Mouse (Mus musculus): ENCODE results near the gene Dusp27.
A peak's percentile ranks its signal among the peaks of the same experiment; 100 is the strongest.
"Not testable (repeated sequence)": the region's sequence is repeated elsewhere in the genome, so short reads cannot be mapped to it uniquely, and the experiment has no call there.

Dusp27 gene

DNA sequence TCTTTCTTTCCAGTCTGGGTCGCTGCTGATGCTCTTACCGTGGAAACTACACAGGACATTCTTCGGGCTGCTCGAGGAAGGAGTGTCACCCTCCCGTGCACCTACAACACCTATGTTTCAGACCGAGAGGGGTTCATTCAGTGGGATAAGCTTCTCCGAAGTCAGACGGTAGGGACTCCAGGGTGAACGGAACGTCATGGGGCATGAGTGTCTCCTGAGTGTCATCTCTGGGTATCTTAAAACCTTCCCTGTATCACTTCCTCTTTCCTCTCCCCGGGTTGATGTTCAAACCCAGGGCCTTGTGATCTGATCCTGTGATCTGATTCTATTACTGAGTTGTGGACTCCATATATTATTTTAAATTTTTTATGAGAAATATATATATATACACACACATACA lies 18.9 kb upstream of the Dusp27 start:
- DNase-seq (ENCODE audit: low read depth, low spot score), result no peak

DNA sequence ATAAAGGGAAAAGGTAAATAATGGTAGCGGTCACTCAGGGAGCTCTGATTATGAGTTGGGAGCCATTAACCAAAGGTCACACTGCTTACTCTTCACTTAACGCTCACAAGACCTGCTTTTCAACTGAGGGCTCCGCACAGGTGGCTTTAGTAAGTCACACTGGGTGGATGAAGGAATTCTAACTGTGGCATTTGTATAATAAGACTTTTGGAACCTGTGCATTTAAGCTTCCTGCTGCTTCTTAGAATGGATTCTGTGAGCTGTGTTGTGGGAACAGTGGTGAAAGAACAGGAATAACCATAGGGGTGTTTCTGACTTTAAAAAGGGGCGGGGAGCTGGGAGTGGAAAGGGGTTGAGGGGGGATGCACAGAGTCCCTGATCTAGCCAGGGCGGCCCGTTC lies 14.6 kb upstream of the Dusp27 start:
- DNase-seq (ENCODE audit: low read depth, low spot score), result no peak

DNA sequence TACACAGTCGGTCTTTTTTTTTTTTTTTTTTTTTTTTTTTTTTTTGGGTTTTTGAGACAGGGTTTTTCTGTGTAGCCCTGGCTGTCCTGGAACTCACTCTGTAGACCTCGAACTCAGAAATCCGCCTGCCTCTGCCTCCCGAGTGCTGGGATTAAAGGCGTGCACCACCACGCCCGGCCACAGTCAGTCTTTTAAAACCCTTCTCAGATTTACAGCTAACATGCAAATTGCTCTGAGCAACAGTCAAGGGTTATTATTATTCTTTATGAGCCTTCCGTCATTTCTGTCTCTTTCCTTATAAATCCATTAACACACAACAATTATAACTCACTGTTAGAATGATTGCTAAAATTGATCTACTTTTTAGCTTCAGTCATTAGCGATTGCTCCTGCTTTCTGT lies 14.1 kb upstream of the Dusp27 start:
- not testable (repeated sequence) for DNase-seq (ENCODE audit: low read depth, low spot score)

DNA sequence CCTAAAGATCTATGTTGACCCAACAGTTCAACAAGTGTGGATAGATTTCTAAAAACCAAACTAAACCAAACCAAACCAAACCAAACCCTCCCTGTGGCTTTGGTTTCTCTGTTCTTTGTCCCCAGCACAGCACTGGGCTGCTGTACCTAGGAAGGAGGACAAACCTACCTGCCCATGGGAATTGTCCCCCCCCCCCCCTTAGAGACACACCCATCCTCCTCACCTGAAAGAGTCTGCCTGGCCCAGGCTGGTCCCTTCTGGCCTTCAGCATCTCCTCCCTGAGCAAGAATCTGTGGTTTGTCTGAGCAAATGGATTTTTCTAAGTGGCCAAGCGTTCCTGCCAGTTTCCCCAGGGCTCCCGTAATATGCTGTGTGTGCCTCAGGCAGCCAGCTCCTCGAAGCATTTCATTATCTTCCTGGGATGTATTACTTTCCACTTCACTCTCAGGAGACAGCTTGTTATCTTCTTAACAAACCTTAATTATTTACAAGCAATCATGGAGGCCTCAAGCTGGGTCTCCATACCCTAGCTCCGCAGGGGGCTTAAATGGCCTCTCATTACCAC lies 12.0 kb upstream of the Dusp27 start:
- no peak for DNase-seq (ENCODE audit: low read depth, low spot score)

DNA sequence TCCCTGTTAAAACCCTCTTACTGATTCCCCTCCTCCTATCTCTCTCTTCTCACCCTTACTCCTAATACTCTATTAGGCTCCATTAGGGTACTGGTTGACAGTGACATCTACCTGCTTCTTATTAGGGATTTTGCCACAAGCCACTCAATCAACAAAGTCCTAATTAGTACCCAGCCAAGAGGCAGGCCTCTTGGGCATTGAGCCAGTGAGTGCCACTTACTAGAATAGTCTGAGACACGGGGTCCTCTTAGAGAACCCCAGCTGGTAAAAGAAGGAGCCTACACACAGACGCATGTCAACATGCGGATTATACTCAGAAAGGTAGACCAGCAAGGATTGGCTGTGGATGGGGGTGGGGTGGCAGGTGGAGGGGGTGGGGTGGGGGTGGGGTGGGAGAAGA lies 11.4 kb upstream of the Dusp27 start:
- no peak for DNase-seq (ENCODE audit: low read depth, low spot score)

DNA sequence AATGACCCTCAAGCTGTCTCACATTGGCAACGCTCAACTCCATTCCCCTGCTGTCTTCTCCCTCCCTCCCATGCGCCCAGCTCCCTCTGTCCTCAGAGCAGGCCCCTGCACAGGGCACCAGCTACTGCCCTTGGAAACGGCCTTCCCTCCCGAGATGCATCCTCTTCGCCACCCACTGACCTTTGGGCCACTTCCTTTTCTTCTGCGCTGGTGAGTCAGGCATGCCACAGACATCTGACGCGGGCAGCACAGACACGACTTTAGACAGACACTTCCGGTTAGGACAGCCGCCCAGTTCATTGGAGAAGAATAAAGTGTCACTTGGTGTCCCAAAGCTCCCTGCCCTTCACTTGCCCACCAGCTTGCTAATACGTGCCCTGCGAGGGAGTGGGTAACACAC lies 10.4 kb upstream of the Dusp27 start:
- DNase-seq (ENCODE audit: low read depth, low spot score), result peak; percentile 32

DNA sequence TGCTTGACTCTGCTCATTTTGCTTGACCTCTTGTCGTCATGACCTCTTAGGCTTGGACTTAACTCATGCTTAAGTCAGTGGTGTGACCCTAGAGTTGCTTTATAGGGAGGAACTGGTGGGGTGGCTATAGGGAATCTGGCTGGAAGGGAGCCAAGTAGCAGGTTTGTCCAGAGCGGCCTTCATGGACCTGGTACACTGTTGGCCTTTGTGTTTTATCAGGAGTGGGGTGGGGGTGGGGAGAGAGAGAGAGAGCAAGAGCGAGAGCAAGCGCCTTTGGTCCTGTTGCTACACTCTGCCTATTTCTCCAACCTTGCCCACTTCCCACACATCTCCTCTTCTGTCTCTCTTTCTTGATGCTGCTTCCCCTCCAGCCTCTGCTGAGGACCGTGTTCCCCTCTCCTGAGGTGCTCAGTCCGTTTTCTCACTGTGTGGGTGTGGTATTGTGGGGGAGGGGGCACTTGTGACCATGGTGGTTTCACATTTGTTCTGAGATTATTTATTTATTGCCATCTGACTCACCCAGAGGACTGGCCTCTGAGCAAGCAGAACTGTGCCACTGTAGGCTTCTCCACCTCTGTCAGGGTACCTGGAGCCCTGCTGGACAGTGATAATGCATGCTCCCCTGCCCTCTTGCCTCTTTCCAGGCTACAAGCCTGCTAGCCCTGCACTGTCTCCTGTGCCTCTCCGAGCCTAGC lies 9.7 kb upstream of the Dusp27 start:
- no peak for DNase-seq (ENCODE audit: low read depth, low spot score)

DNA sequence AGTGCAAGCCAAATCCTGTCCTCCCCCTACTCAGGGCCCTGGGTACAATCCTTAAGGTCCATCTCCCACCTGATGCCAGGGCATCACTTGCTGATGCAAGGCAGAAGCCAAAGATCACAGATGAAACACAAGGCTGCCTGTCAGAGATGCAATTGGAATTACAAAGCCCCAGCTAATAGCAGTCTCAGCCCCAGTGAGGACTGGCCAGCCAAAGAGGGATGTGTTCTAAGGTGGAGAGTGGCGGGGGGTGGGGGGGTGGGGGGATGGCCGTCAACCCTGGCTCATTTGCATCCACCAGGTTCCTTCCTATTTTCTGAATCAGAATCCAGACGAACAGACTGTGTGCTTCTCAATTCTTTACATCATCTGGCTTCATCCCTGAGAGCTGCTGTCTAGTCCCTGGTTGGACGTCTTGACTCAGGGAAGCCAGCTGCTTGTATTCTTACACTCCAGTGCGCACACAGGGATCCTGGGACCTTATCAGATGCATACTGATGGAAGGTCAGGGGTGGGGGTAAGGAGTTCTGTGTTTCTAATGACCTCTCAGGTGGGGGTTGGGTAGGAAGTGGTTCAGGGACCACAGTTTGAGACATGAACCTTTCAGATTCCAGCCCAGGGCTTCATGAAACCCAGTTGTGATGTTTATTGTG lies 7.5 kb upstream of the Dusp27 start:
- no peak for DNase-seq (ENCODE audit: low read depth, low spot score)

DNA sequence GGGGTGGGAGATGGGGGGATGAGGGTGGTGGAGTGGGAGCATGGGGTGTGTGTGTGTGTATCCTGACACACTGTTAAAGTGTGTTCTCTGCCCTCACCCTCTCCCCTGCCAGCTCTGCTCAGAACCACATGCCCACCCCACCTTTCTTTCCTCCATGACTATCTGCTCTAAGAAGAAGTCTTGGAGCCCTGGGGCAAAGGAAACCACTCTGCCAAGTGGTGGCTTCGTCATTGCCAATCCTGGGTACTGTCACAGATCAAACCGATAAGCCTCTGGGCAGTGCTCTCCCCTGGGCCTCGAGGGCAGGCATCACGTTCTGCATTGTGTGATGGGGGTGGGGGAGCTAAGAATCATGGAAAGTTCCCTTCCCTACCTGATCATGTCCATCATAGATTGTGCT lies 4.6 kb upstream of the Dusp27 start:
- no peak for DNase-seq (ENCODE audit: low read depth, low spot score)

DNA sequence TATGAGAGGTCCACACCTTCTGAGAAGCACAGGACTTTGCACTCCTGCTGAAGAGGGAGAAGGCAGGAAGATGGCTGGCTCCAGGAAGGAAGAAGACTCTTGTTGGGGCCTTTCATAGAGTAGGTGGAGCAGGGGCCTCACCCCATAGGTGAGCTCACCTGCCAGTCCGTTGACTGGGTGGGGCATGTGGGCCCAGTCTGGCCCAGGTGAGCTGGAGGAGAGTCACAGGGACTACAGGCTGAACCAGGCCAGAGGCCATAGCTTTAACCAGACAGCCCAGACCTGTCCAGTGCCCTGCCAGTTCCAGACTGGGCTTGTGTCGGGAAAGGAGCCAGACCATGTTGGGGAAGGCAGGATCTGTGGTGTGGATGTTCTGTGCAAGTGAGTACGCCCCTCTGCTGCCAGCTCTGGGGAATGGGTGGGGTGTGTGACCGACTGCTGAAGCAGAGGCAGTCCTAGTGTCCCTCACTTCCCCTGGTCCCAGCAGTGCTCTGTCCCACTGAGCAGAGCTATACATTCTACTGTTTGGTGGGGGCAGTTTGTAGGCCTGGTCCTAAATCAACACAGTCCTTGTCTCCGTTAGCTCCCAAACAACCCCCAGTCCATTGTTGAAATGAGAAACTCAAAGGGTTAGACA lies 2.6 kb upstream of the Dusp27 start, which contains the start of gene Gpa33:
Gene Gpa33 (plus strand): TSS at position 15 of the 637 bp plus-strand sequence.
- no peak for DNase-seq (ENCODE audit: low read depth, low spot score)

DNA sequence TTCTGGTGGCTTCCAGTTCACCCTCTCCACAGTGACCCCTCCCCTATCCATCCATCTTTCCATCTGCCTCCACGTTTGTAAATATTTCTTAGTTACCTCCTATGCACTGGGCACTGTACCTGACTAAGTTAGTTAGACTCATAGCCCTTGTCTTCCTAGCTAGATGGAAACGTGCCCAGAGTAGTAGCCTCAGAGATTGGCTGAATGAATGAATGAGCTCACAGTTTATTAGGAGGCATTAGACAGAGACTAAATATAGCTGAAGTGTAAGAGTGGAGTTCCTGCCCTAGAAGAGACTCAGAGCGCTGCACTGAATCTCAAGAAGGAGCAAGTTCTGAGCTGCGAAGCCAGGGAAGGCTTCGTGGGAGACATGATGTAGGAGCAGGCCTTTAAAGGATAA lies 829 bp upstream of the Dusp27 start:
- no peak for DNase-seq (ENCODE audit: low read depth, low spot score)

DNA sequence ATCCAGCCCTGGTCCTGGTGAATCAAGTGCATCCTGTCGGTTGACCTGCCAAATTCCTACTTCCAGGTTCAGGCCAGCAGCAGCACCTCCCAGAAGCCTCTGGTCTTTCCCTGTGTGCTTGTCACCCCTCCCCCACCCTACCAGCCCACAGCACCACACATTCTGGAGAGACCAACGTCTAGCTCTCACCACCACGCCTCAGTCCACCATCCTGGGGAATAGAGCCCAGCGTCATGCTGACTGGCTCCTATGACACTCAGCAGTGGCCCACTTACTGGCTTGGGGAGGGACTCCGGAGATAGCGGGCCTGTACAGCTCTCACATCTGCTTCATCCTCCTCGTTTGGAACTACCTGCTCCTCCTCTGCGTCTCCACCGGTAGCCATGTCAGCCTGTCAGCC lies 927 bp downstream of the Dusp27 start:
- no peak for DNase-seq (ENCODE audit: low read depth, low spot score)

DNA sequence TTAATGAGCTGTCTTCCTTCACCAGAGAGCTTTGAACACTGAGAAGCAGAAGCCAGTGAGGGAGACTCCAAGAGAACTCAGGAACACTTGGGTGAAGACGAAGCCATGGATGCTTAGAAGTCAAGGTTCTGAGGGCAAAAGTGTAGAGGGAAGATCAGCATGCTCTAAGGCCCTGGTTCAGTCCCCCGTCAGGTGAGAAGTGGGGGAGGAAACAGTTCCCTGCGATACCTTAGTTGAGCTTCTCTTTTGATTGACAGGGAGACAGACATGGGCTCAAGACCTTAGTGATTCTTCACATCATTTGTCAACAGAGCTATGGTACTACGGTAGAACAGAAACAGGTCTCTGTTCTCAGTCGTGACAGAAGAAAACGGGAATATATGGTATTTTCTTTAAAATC lies 1.4 kb downstream of the Dusp27 start:
- no peak for DNase-seq (ENCODE audit: low read depth, low spot score)

DNA sequence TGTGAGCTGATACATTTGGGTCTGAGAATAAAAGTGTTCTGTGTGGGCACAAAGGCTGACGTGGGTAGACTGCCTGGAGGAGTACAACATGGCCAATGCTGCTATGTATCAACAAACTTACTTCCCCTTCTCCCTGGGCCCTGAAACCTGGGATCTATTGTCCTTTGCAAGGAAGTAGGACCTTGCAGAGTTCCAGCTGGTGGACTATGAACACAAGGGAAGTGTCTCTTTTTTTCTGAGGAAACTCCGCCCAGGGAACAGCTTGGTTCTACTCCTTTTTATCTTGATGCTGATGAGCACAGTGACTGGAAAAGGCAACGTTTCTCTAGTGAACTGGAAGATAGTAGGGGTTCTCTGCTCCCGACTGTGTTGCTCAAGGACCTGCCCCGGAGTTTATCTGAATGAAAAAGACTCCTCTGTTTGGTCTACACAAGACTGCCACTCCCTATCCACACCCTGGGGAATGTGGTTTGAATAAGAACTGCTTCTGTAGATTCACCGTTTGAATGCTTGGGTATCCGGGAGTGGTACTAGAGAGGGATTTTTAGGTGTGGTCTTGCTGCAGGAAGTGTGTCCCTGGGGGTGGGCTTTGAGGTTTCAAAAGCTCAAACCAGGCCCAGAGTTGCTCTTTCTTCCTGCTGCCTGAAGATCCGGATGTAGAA lies 2.7 kb downstream of the Dusp27 start:
- no peak for DNase-seq (ENCODE audit: low read depth, low spot score)

DNA sequence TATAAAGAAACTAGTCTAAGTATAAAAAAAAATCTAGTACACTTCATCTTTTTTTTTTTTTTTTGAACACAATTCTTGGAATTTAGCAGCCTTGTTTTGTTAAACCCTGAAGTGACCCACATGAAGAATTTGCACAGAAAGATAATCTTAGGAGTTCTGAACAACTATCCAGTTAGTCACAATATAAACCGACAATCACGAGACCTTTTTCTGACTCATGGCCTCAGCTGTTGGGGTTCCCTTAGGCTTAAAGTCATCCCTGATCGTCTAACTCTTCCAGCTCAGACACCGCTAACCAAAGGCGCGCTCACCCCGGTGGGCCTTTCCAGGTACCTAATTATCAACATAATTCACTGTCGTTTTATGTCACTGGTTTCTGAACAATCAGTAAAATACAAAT lies 4.0 kb downstream of the Dusp27 start:
- no peak for DNase-seq (ENCODE audit: low read depth, low spot score)

DNA sequence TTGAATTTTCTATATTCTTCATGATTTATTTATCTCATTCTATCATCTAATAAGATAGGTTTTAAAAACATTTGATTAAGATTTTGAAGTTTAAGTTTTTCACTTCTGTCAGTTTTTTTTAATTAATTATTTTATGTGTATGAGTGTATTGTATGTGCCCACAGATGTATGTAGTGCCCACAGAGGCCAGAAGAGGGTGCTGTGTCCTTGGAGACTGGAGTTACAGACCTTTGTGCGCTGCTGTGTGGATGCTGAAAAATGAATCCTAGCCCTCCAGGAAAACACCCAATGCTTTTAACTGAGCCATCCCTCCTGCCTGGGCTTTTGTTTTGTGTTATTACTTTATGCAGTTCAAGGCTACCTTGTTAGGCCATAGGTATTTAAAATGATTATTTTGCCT lies 4.7 kb downstream of the Dusp27 start:
- no peak for DNase-seq (ENCODE audit: low read depth, low spot score)

DNA sequence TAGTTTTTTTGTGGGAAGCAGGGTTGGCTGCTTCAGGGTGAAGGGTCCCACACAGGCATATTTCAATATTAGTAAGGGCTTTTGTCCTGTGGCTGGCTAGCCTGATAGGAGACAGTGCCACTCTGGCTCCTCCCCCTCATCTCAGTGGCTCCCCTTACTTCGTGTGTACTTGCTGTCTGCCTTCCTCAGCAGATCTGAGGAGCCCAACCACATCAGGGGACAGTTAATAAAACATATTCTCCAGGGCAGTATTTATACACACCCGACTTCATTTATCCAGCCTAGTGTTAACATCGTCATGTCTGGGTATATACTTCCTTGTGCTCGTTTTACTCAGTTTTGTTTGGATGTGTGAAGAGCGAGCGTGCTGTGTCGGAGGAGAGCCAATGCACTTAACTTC lies 5.6 kb downstream of the Dusp27 start:
- DNase-seq (ENCODE audit: low read depth, low spot score), result no peak

DNA sequence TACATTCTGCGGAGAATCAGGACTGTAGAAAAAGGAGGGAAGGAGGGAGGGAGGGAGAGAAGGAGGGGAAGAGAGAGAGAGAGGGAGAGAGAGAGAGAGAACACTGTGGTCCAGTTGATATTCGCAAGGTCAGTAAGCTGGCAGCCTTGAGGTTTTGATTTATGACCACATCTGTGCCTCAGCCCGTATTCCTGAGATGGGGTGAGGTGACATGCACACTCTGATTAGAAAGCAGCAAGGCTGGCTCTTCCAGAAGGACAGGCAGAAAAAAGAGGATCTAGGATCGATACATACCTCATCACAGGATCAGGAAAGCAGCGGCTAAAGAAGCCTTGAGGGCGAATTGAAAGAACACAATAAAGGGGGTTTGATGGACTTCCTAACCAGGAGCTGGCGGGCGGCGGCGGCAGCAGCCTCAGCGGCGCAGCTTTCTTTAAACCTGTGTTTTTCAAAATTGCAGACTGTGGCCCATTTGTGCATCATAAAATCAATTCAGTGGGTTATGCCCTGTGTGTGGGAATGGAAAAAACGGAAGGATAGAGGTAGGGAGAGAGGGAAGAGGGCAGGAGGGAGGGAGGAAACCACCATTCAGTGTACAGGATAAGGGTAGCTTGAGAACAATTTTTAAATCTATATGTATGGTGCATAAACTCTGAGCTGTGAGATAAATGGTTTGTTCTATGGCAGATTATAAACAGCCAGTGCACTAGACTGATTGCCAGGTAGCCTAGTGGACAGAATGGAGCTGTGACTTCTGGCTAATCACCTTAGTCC lies 9.7 kb downstream of the Dusp27 start:
- DNase-seq (ENCODE audit: low read depth, low spot score), result peak; percentile 49

DNA sequence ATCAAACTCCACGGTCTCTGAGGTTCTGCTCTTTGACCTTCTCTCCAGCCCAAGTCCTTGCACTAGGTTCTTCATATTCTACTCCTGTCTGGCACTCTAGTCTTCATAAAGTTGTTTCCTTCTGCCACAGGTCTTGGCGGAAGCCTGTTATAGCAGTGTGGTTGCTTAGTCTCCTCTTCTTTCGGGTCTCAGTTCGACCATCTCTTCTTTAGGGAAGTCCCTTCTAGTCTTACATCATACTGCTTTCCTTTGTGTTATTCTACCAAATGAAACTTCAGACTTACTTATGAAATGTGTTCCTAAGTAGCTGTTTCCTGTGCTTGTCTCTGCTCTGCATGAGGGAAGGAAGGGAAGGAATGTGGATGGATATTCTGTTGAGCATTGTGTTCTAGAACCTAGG lies 12.0 kb downstream of the Dusp27 start:
- DNase-seq (ENCODE audit: low read depth, low spot score), result no peak

DNA sequence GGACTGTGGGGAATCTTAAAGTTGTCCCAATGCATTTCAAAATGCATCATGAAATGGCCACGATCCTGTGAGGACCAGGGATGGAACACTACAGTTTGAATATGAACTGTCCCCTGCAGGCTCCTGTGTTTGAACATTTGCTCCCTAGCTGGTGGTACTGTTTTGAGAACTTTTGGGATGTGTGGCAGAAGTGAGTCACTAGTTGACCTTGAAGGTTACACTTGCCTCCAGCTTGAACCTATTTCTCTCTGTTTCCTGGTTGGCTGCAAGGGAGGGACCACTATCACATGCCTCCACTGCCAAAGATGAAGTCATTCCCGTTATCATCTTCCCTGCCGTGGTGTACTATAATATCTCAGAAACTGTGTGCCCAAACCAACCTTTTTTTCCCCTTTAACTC lies 12.7 kb downstream of the Dusp27 start:
- no peak for DNase-seq (ENCODE audit: low read depth, low spot score)

DNA sequence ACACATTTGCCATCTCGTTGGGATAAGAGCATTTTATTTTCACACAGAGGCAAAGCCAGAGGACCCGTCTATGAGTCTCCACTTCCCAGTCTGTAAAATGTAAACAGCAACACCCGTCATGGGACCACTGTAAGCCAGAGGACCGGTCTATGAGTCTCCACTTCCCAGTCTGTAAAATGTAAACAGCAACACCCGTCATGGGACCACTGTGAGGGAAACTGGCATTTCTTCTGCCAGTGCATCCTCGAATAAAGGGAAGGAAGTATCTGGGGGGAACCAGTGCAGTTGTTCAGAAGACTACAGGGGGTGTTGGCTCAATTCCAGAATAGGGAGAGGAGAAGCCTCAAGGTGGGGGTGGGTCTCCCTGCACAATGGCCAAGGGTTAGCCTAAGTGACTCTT lies 22.3 kb downstream of the Dusp27 start:
- no peak for DNase-seq (ENCODE audit: low read depth, low spot score)

DNA sequence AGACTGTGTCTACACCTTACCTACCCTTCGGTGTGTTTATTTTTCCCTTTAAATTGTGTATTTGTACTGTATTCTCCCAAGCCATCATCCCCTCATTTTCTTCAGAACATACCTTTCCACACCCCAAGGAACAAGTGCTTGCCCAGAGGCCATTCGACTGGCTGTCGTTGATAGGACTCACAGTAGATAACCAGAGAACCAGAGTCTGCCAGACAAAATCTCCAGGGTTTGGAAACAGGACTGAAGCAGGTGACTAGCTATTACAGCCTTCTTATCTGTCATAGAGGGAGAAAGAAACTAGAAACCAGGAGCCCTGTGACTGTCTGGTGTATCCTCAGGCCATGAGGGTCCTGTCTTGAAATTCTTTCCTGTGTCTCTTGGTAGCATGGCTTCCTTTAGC lies 22.9 kb downstream of the Dusp27 start:
- DNase-seq (ENCODE audit: low read depth, low spot score), result no peak
